Mouse (Mus musculus) gastrocnemius, adult 2 months (tissue): ENCODE data around the gene Selenop. TPM values are rescaled to one million over a fixed set of nuclear protein-coding genes. Genes with fewer than 3 reads are reported as not detected.

ENCODE experiments used
- DNase-seq: peaks from one replicate; pipeline ENCODE4 v3.0.0; 2022
- H3K27ac ChIP-seq: fragments of 200-600 bp; 2 replicates; pipeline ENCODE4 v1.8.1; 2022; ENCODE audit warnings: mild to moderate bottlenecking
- H3K4me3 ChIP-seq: fragments of 200-600 bp; 2 replicates; pipeline ENCODE4 v1.8.1; 2022; ENCODE audit warnings: mild to moderate bottlenecking, moderate library complexity
- CTCF ChIP-seq: fragments of 200-600 bp; IDR thresholded peaks from 2 replicates; pipeline ENCODE4 v1.8.1; 2022; ENCODE audit warnings: antibody characterized with exemption, mild to moderate bottlenecking, moderate library complexity
- intact Hi-C: fragments of 180-260 bp; cut with DNase I; formaldehyde crosslinking; loops from one replicate; pipeline ENCODE4 v1.15.1; 2025
- total RNA-seq, 2 experiments: library from RNA; stranded (reverse); gene quantifications; 2 replicates each; pipeline ENCODE4 v1.2.3; 2021

Selenop gene
- total RNA-seq, 2 experiments from 2014 or later = 104 to 171 TPM

- peak overlapping the region; percentile 58 for H3K27ac ChIP-seq
- intact Hi-C loops = no loop called here
Observed at GRCm38 (mm10) chr15:3250620-3251019, 17.7 kb upstream of the Selenop start.

GRCm38 (mm10) chr15:3251031-3251717, 17.2 kb upstream of the Selenop start:
- intact Hi-C loops = no loop called here
- Histone ChIP-seq H3K4me3 (no peak overlapping the region), H3K27ac (peak overlapping the region; percentile 58)
- no peak for TF ChIP-seq CTCF
- DNase-seq = no peak

More at GRCm38 (mm10) chr15:3250620-3251019, 17.7 kb upstream of the Selenop start:
- no peak for TF ChIP-seq CTCF
- no peak overlapping the region for H3K4me3 ChIP-seq
- DNase-seq = no peak

DNA sequence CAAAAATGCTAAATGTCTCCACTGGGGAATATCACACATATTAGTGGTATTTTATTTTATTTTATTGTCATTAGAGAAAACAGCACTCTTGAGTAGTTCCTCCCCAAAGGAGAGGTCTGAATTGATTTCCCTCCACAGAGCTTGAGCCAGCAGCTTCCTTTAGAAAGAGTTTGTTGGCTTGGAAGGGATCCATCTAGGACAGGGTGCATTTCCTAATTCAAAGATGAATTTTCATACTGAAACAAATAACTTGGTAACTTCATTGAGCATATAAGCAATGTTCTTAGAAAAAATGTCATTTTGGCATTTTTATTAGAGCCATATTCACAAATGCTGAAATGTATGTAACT, 16.7 kb upstream of the Selenop start:
- no peak for TF ChIP-seq CTCF
- Histone ChIP-seq H3K27ac (peak overlapping the region; percentile 58), H3K4me3 (no peak overlapping the region)
- intact Hi-C loops = no loop called here
- no peak for DNase-seq

- no peak for TF ChIP-seq CTCF
- no peak overlapping the region for H3K4me3 ChIP-seq
- no peak overlapping the region for H3K27ac ChIP-seq
- no peak for DNase-seq
- intact Hi-C loops = no loop called here
Observed at GRCm38 (mm10) chr15:3259025-3259424, 9.3 kb upstream of the Selenop start.

DNA sequence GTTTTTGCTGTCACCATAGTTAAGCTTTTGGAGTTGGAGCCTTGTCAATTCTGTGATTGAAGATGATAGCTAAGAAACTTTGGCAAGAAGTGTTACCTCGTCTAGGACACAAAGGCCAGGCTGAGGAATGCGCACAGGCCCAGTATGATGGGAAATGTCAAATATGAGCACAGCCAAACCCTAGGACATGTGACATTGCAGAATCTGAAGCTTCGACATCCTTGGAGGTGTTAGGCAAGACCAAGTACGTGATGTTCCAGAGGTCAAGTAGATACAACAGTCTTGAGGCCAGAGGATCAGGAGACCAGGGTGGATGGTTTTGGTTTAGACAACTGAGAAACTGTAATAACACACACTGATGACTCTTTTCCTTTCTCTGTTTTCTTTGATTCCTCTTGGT, 8.0 kb upstream of the Selenop start:
- H3K4me3 ChIP-seq = no peak overlapping the region
- no peak for TF ChIP-seq CTCF
- intact Hi-C loops = no loop called here
- H3K27ac ChIP-seq = no peak overlapping the region
- no peak for DNase-seq

GRCm38 (mm10) chr15:3262883-3263282, 5.5 kb upstream of the Selenop start:
- DNase-seq = no peak
- Histone ChIP-seq H3K27ac (no peak overlapping the region), H3K4me3 (no peak overlapping the region)
- intact Hi-C loops = no loop called here
- TF ChIP-seq CTCF = no peak

- H3K4me3 ChIP-seq = no peak overlapping the region
- intact Hi-C loops = no loop called here
- H3K27ac ChIP-seq = no peak overlapping the region
- DNase-seq = no peak
- TF ChIP-seq CTCF = no peak
Observed at GRCm38 (mm10) chr15:3264293-3264692, 4.1 kb upstream of the Selenop start.

- no peak for DNase-seq
- no peak overlapping the region for H3K27ac ChIP-seq
- no peak for TF ChIP-seq CTCF
- H3K4me3 ChIP-seq = no peak overlapping the region
- intact Hi-C loops = no loop called here
Observed at GRCm38 (mm10) chr15:3264828-3265227, 3.5 kb upstream of the Selenop start.

DNA sequence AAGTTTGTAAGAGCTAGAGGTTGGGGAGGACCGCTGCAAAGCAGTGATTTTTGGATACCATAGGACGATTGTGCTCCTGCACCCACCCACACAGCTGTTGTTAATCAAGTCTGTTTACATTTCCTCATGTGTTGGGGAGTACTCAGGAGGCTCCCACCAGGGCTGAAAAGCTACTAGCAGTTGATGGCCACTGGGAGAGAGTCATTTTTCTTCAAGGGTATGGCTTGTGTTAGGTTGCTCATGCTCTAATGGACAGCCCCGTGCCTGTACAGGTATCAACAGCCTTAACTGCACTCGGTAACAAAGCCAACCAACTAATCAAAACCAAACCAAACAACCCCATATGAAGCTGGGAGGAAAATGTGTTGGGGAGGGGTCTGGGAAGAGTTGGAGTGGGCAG, 1.1 kb downstream of the Selenop start:
- Histone ChIP-seq H3K4me3 (no peak overlapping the region), H3K27ac (peak overlapping the region; percentile 97)
- TF ChIP-seq CTCF = no peak
- intact Hi-C loops = no loop called here
- no peak for DNase-seq

GRCm38 (mm10) chr15:3269996-3270645, 1.8 kb downstream of the Selenop start:
- DNase-seq = no peak
- H3K27ac ChIP-seq = peak overlapping the region; percentile 97
- peak overlapping the region; percentile 87 for H3K4me3 ChIP-seq
- no peak for TF ChIP-seq CTCF
- intact Hi-C loops = loop anchor here (5.0 kb wide), 1 partner anchor 43 kb away; no protein-coding TSS in a partner anchor

GRCm38 (mm10) chr15:3270646-3271077, 2.3 kb downstream of the Selenop start:
- intact Hi-C loops = loop anchor here (5.0 kb wide), 1 partner anchor 43 kb away; no protein-coding TSS in a partner anchor
- peak; percentile 83 for DNase-seq
- peak overlapping the region; percentile 97 for H3K27ac ChIP-seq
- no peak for TF ChIP-seq CTCF
- H3K4me3 ChIP-seq = peak overlapping the region; percentile 87

DNA sequence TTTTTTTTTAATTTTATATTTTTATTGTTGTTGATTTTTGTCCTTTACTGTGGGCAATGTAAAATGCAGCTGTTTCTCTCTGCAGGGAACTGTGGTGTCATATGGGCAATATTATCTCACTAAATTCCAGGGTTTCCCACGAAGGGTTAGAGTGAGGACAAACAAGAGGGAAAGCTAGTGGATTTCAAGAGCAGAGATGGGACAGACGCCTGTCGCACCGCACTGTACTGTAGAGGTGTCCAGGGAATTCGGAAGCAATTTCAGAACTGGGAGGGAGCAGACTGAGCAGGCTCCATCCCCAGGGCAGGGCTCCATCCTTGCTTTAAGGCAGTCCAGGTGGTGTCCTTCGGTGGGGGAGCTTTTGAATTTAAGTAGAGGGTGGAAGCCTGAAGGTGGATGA, 2.9 kb downstream of the Selenop start:
- peak; percentile 48 for DNase-seq
- no peak for TF ChIP-seq CTCF
- peak overlapping the region; percentile 87 for H3K4me3 ChIP-seq
- H3K27ac ChIP-seq = peak overlapping the region; percentile 97
- intact Hi-C loops = loop anchor here (5.0 kb wide), 1 partner anchor 44 kb away; no protein-coding TSS in a partner anchor

DNA sequence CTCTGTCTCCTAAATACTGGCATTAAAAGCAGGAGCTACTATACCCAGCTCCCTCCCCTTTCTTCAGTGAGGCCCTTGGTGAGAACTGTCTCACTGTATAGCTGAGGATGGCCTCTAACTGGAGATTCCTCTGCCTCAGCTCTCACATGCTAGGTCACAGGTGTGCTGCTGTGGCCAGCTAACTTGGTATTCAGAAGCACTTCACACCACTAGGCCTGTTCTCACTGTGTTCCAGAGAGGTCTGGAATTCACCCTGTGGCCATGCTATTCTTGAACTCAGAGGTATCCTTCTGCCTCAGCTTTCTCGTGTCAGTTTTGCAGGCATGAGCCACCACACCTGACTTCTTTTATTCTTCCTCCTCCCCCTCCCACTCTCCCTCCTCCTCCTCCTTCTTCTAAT, 4.8 kb downstream of the Selenop start:
- intact Hi-C loops = loop anchor here (5.0 kb wide), 1 partner anchor 46 kb away; no protein-coding TSS in a partner anchor
- Histone ChIP-seq H3K27ac (peak overlapping the region; percentile 17), H3K4me3 (peak overlapping the region; percentile 87)
- no peak for DNase-seq
- TF ChIP-seq CTCF = no peak
